Mouse (Mus musculus): Measurements from ENCODE around the gene Bcl2l10. TPM values are rescaled to one million over a fixed set of nuclear protein-coding genes. Genes with fewer than 3 reads are reported as not detected.

The Bcl2l10 gene
- polyA plus RNA-seq (2016; fragmentation: Nextera tagmentation; extraction: Ambion mirVana): not detected in 2 replicates

DNA sequence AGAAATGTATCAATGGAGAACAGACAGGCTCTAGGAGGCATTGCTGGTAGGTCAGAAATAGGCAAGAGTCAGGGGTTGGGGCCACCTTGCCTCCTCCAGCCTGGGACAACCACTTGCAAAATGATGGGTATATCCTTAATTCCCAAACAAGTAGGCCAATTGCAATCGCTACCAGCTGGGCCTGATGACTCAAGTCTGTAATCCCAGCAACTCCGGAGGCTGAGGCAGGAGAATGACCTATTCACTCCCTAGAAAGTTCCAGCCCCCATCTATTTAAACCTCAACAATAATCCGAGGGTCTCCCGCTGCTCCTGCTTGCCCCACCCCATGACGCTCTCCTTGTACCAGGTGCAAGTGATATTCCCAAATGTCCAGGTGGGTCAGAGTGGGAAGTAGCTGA is at the start of gene Bcl2l10:
Gene Bcl2l10, plus strand, starts transcription at position 301 of the 400 bp plus-strand sequence.
- H3K4me1 ChIP-seq (replicated peaks): no peaks in the 10 kb centered on the region
- H3K36me3 ChIP-seq: peaks cover 40% of the 10 kb centered on the region
- H3K27me3 ChIP-seq (ENCODE audit: insufficient read depth, poor library complexity, severe bottlenecking): no peaks in the 10 kb centered on the region
- no peak for DNase-seq (ENCODE audit: low spot score)
- 94% methylated on average over 5 of the region's 5 CpGs for WGBS
- H3K9me3 ChIP-seq: no peaks in the 10 kb centered on the region
- H3K4me3 ChIP-seq: no peak within 1 kb of the TSS
- H3K27ac ChIP-seq: no peak within 1 kb of the TSS

DNA sequence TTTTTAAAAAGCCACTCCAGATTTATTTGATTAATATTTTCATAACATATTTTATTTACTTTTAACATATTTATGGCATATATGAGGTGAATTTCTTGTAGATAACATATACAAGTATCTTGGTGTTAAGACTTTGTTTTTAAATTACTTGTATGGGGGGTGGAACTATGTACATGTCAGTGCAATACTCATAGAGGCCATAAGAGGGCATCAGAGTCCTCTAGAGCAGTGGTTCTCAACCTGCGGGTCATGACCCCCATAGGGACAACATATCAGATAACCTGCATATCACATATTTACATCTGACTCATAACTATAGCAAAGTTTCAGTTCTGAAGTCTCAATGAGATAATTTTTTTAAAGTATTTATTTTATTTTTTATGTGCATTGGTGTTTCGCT is 48.2 kb upstream of the Bcl2l10 start:
- H3K9me3 ChIP-seq: no peaks in the 10 kb centered on the region
- no peak overlapping the region for H3K4me3 ChIP-seq
- H3K27me3 ChIP-seq (ENCODE audit: insufficient read depth, poor library complexity, severe bottlenecking): no peaks in the 10 kb centered on the region
- H3K27ac ChIP-seq: no peak overlapping the region
- H3K36me3 ChIP-seq: no peaks in the 10 kb centered on the region
- 82% methylated on average over 2 of the region's 2 CpGs for WGBS
- H3K4me1 ChIP-seq (replicated peaks): peaks cover 8% of the 10 kb centered on the region; the same call in 1 of the 2 replicates
- no peak for DNase-seq (ENCODE audit: low spot score)

DNA sequence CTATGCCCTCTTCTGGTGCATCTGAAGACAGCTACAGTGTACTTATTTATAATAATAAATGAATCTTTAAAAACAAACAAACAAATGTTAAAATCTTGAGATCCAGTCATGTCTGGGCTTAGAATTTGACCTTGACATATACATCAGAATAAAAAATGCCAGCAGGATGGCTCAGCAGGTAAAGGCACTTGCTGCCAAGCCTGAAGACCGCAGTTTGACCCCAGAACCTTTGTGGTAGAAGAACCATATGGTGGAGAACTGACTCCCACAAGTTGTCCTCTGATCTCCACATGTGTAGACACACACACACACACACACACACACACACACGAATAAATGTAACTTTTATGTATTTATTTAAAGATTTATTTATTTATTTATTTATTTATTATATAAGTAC is 44.5 kb upstream of the Bcl2l10 start:
- WGBS: 77% methylated on average over 2 of the region's 2 CpGs
- H3K27me3 ChIP-seq (ENCODE audit: insufficient read depth, poor library complexity, severe bottlenecking): no peaks in the 10 kb centered on the region
- no peak overlapping the region for H3K27ac ChIP-seq
- H3K4me1 ChIP-seq (replicated peaks): peaks cover 8% of the 10 kb centered on the region; the same call in 1 of the 2 replicates
- H3K4me3 ChIP-seq: no peak overlapping the region
- no peak for DNase-seq (ENCODE audit: low spot score)
- H3K9me3 ChIP-seq: no peaks in the 10 kb centered on the region
- H3K36me3 ChIP-seq: no peaks in the 10 kb centered on the region

- DNase-seq (ENCODE audit: low spot score): peak; percentile 10
Measured at GRCm38 (mm10) chr9:75303701-75304261, 43.8 kb upstream of the Bcl2l10 start.

GRCm38 (mm10) chr9:75304286-75304685 is 43.3 kb upstream of the Bcl2l10 start:
- H3K36me3 ChIP-seq: no peaks in the 10 kb centered on the region
- H3K27me3 ChIP-seq (ENCODE audit: insufficient read depth, poor library complexity, severe bottlenecking): no peaks in the 10 kb centered on the region
- no peak for DNase-seq (ENCODE audit: low spot score)
- 0 out of 2 replicates have a peak overlapping the region, but pooled peaks have one; percentile 16 for H3K4me3 ChIP-seq
- H3K27ac ChIP-seq: no peak overlapping the region
- WGBS: 36% methylated on average over 7 of the region's 7 CpGs
- H3K9me3 ChIP-seq: no peaks in the 10 kb centered on the region
- H3K4me1 ChIP-seq (replicated peaks): peaks cover 8% of the 10 kb centered on the region; the same call in 1 of the 2 replicates

More at GRCm38 (mm10) chr9:75303701-75304261, 43.8 kb upstream of the Bcl2l10 start:
- H3K27ac ChIP-seq: no peak overlapping the region
- H3K36me3 ChIP-seq: no peaks in the 10 kb centered on the region
- peak overlapping the region; percentile 16 for H3K4me3 ChIP-seq
- peaks cover 8% of the 10 kb centered on the region; the same call in 1 of the 2 replicates for H3K4me1 ChIP-seq (replicated peaks)
- H3K9me3 ChIP-seq: no peaks in the 10 kb centered on the region
- 30% methylated on average over 16 of the region's 16 CpGs for WGBS
- H3K27me3 ChIP-seq (ENCODE audit: insufficient read depth, poor library complexity, severe bottlenecking): no peaks in the 10 kb centered on the region

GRCm38 (mm10) chr9:75306126-75306898 is 41.2 kb upstream of the Bcl2l10 start, which contains the start of gene Gnb5:
Gene Gnb5 (plus strand): TSS chr9:75306288.
- 84% methylated on average over 11 of the region's 11 CpGs for WGBS
- no peak for DNase-seq (ENCODE audit: low spot score)
- H3K36me3 ChIP-seq: no peaks in the 10 kb centered on the region
- H3K27me3 ChIP-seq (ENCODE audit: insufficient read depth, poor library complexity, severe bottlenecking): no peaks in the 10 kb centered on the region
- H3K27ac ChIP-seq: no peak within 1 kb of the TSS
- H3K4me3 ChIP-seq: no peak within 1 kb of the TSS
- no peaks in the 10 kb centered on the region for H3K9me3 ChIP-seq
- H3K4me1 ChIP-seq (replicated peaks): peaks cover 8% of the 10 kb centered on the region; the same call in 1 of the 2 replicates

DNA sequence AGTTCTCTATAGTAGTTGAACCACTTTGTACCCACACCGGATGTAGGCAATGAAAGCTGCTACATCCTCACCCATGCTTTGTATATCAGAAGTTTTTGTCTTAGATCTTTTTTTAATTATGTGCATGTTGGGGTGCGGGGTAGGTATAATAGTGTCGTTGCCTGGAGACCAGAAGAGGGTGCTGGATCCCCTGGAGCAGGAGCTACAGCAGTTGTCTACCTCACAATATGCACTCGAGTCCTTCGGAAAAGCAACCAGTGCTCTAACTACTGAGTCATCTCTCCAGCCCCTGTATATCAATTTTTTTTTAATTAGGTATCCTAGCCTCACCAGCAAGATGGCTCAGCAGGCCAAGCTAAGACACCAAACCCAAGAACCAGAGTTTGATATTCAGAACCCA is 40.5 kb upstream of the Bcl2l10 start:
- Histone ChIP-seq H3K9me3 (no peaks in the 10 kb centered on the region), H3K27ac (no peak overlapping the region), H3K27me3 (ENCODE audit: insufficient read depth, poor library complexity, severe bottlenecking) (no peaks in the 10 kb centered on the region), H3K4me1 (replicated peaks) (peaks cover 8% of the 10 kb centered on the region; the same call in 1 of the 2 replicates), H3K36me3 (no peaks in the 10 kb centered on the region), H3K4me3 (no peak overlapping the region)
- no peak for DNase-seq (ENCODE audit: low spot score)
- 88% methylated on average over 5 of the region's 5 CpGs for WGBS

GRCm38 (mm10) chr9:75308621-75309020 is 38.9 kb upstream of the Bcl2l10 start:
- H3K4me3 ChIP-seq: no peak overlapping the region
- WGBS: 66% methylated on average over 5 of the region's 5 CpGs
- H3K9me3 ChIP-seq: no peaks in the 10 kb centered on the region
- H3K36me3 ChIP-seq: no peaks in the 10 kb centered on the region
- H3K27me3 ChIP-seq (ENCODE audit: insufficient read depth, poor library complexity, severe bottlenecking): 0 out of 2 replicates have a peak, but pooled peaks cover 3% of the 10 kb centered on the region
- peaks cover 13% of the 10 kb centered on the region for H3K4me1 ChIP-seq (replicated peaks)
- H3K27ac ChIP-seq: no peak overlapping the region
- DNase-seq (ENCODE audit: low spot score): no peak

DNA sequence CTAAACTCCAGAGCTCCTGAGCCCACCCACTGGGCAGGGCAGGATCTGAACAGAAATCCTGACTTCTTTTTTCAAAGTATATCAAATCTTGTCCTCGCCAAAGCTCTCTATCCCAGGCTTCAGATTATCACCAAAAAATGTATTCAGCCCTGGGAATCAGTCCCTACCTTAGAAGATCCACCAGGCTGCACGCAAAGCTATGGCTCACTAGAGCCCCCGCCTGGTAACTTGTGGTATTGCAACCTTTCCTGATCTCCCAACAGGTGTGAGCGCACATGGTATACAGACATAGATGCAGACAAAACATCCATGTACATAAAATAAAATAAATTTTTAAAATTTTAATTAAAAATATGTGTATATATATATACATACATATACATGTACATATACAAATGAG is 35.5 kb upstream of the Bcl2l10 start:
- peaks cover 28% of the 10 kb centered on the region for H3K4me1 ChIP-seq (replicated peaks)
- H3K36me3 ChIP-seq: no peaks in the 10 kb centered on the region
- 0 out of 2 replicates have a peak, but pooled peaks cover 3% of the 10 kb centered on the region for H3K27me3 ChIP-seq (ENCODE audit: insufficient read depth, poor library complexity, severe bottlenecking)
- DNase-seq (ENCODE audit: low spot score): peak; percentile 79
- WGBS: 18% methylated on average over 4 of the region's 4 CpGs
- no peak overlapping the region for H3K27ac ChIP-seq
- H3K9me3 ChIP-seq: no peaks in the 10 kb centered on the region
- no peak overlapping the region for H3K4me3 ChIP-seq

- H3K4me3 ChIP-seq: peak overlapping the region; percentile 83
- DNase-seq (ENCODE audit: low spot score): peak; percentile 31
- H3K4me1 ChIP-seq (replicated peaks): peaks cover 28% of the 10 kb centered on the region
- H3K9me3 ChIP-seq: no peaks in the 10 kb centered on the region
- 36% methylated on average over 11 of the region's 11 CpGs for WGBS
- H3K27ac ChIP-seq: peak overlapping the region; percentile 90
- H3K27me3 ChIP-seq (ENCODE audit: insufficient read depth, poor library complexity, severe bottlenecking): 0 out of 2 replicates have a peak, but pooled peaks cover 3% of the 10 kb centered on the region
- H3K36me3 ChIP-seq: no peaks in the 10 kb centered on the region
Measured at GRCm38 (mm10) chr9:75313138-75313831, 34.3 kb upstream of the Bcl2l10 start.

GRCm38 (mm10) chr9:75313832-75314516 is 33.6 kb upstream of the Bcl2l10 start:
- under 1% methylated on average over 52 of the region's 52 CpGs for WGBS
- 0 out of 2 replicates have a peak, but pooled peaks cover 3% of the 10 kb centered on the region for H3K27me3 ChIP-seq (ENCODE audit: insufficient read depth, poor library complexity, severe bottlenecking)
- H3K27ac ChIP-seq: peak overlapping the region; percentile 90
- no peaks in the 10 kb centered on the region for H3K36me3 ChIP-seq
- H3K9me3 ChIP-seq: no peaks in the 10 kb centered on the region
- peak; percentile 88 for DNase-seq (ENCODE audit: low spot score)
- H3K4me1 ChIP-seq (replicated peaks): peaks cover 30% of the 10 kb centered on the region
- H3K4me3 ChIP-seq: peak overlapping the region; percentile 83

GRCm38 (mm10) chr9:75314517-75315105 is 32.9 kb upstream of the Bcl2l10 start:
- Histone ChIP-seq H3K9me3 (no peaks in the 10 kb centered on the region), H3K36me3 (no peaks in the 10 kb centered on the region), H3K4me1 (replicated peaks) (peaks cover 35% of the 10 kb centered on the region), H3K27me3 (ENCODE audit: insufficient read depth, poor library complexity, severe bottlenecking) (0 out of 2 replicates have a peak, but pooled peaks cover 3% of the 10 kb centered on the region), H3K27ac (peak overlapping the region; percentile 90), H3K4me3 (peak overlapping the region; percentile 83)
- 3% methylated on average over 22 of the region's 22 CpGs for WGBS
- no peak for DNase-seq (ENCODE audit: low spot score)
